Mouse (Mus musculus) spleen, adult 2 months (tissue): ENCODE measurements around the gene 9130213A22Rik.

ENCODE experiments used
- CTCF ChIP-seq: fragments of 200-500 bp; IDR thresholded peaks from 2 replicates; pipeline ENCODE4 v1.5.1; 2011; ENCODE audit warnings: mild to moderate bottlenecking, inconsistent platforms; ENCODE audit not compliant: insufficient read depth, insufficient read length, insufficient replicate concordance; ENCODE audit errors: extremely low read depth
- POLR2A ChIP-seq: fragments of 200-500 bp; IDR thresholded peaks from 2 replicates; pipeline ENCODE4 v1.6.1; 2011; ENCODE audit warnings: low read depth, low read length, inconsistent platforms

DNA sequence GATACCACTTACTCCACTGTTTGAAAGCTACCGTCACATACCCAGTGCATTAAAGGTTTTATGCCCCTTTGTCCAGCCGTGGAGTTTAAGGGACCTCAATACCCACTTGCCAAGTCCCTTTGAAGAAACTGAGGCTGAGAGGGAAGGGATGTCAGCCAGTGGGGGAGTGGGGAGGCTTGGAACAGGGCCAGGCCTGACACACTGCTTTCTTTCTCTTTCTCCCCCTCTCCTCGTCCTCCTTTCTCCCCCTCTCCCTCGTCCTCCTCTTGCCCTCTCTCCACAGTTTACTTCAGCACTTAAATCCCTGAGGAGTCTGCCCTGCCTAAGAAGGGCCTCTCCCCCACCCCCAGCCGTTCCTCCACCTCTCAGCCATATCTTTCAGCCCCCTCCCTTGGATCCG lies 32.0 kb downstream of the 9130213A22Rik start:
- no peak for TF ChIP-seq CTCF
- no peak for TF ChIP-seq POLR2A
